Comparison of ENCODE assay signal across 9 mouse cellular contexts in the genomic region with DNA sequence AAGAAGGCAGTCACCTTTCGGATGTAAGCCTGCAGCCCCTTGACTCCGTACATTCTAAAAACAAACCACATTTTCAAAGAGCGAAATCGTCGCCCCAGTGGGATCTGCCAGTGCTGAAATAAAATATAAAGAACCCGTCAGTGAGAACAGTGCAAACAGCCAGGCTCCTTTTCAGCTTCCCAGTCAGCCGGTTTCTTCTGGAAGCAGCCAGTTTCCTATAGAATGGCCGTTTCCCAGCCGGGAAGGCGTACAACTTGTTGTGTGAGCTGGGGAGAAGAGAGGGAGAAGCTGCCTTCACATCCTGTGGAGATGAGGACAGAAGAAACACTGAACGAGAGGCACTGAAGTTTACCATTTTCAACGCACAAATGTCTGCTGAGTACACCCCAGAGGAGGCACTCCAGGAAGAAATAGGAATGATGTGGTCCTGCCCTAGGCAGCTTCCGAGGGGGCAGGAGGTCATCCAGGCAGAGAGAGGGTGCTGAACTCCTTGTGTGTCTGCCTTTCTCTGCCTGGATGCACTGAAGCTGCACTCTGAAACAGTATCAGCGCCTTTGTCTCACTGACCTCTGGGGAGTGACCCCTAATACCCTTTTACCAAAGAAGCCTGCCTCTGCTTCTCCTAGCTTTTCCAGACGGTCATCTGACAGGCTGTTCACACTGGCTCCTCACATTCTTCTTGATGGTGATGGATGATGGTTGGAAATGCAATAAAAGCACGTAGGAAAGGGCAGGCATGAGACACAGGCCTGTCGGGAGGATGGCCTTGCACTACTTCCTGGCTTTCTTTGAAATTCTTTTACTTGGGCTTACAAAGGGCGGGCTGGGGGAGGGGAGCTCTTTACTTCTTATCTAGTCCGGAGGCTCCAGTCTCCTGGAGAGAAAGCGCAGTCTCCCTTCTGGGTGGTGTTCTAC. TPM values are rescaled to one million over a fixed set of nuclear protein-coding genes. Genes with fewer than 3 reads are reported as not detected.
DNase-seq lines count a peak whose midpoint lies in the region; ATAC-seq and TF ChIP-seq lines count a peak whose summit lies in the region.
"Had no signal": no experiment of that assay in that cellular context is flagged by ENCODE, and none has a peak within 500 bp of the region (broad histone marks: within the 10 kb centered on the region; RNA-seq: fewer than 3 reads in every experiment).

No protein-coding gene starts in this region.

- H3K27me3 ChIP-seq in testis, adult 2 months (ENCODE audit: control insufficient read depth, insufficient read depth, low read length): no peaks in the 10 kb centered on the region
- H3K27me3 ChIP-seq in forebrain, embryonic 14.5 days (replicated peaks; ENCODE audit: control insufficient read depth, insufficient read depth, low read length): no peaks in the 10 kb centered on the region

- WGBS in forebrain, embryonic 14.5 days: 13% methylated on average over 20 of the region's 20 CpGs

- no peaks in the 10 kb centered on the region for H3K9me3 ChIP-seq in forebrain, embryonic 14.5 days (replicated peaks; ENCODE audit: control insufficient read depth, low read length)

- TF ChIP-seq POLR2A in testis, adult 2 months (IDR thresholded peaks at IDR 0.05; ENCODE audit: control insufficient read depth, low read depth, low read length): no peak

- H3K4me3 ChIP-seq in testis, adult 2 months (ENCODE audit: control insufficient read depth, low read depth, low read length): peak overlapping the region; percentile 50
- no peak overlapping the region for H3K4me3 ChIP-seq in forebrain, embryonic 14.5 days (ENCODE audit: low read depth, low read length)
- H3K4me3 ChIP-seq: myocyte had no signal

- no peak for DNase-seq in testis, postnatal 10 days (ENCODE audit: low spot score)
- DNase-seq in forebrain, embryonic 14.5 days (ENCODE audit: low spot score): peak; percentile 54
- peak; percentile 86 for DNase-seq in liver
- DNase-seq in thymus, postnatal 10 days (ENCODE audit: low spot score in 2 of 2): no peak
- DNase-seq in cerebellum, postnatal 10 days: no peak
- DNase-seq in layer of hippocampus, postnatal 10 days (ENCODE audit: low spot score in 2 of 2): no peak
- DNase-seq in gastrocnemius, postnatal 10 days: no peak

- H3K36me3 ChIP-seq in testis, adult 2 months (ENCODE audit: control insufficient read depth, insufficient read depth, low read length): no peaks in the 10 kb centered on the region
- no peaks in the 10 kb centered on the region for H3K36me3 ChIP-seq in forebrain, embryonic 14.5 days (ENCODE audit: control insufficient read depth, insufficient read depth, low read length)

- H3K9ac ChIP-seq in forebrain, embryonic 14.5 days (ENCODE audit: low read length): peak overlapping the region; percentile 46

- H3K4me1 ChIP-seq in testis, adult 2 months (ENCODE audit: control insufficient read depth, insufficient read depth, low read length): peaks cover 10% of the 10 kb centered on the region
- H3K4me1 ChIP-seq in forebrain, embryonic 14.5 days (ENCODE audit: control insufficient read depth, insufficient read depth, low read length): peaks cover 27% of the 10 kb centered on the region

- H3K27ac ChIP-seq in testis, adult 2 months (ENCODE audit: control insufficient read depth, insufficient read depth, low read depth, low read length): peak overlapping the region; percentile 63; the same call in 1 of the 2 replicates
- H3K27ac ChIP-seq in forebrain, embryonic 14.5 days (ENCODE audit: low read depth, low read length): peak overlapping the region; percentile 76

- TF ChIP-seq CTCF in testis, adult 2 months (IDR thresholded peaks at IDR 0.05; ENCODE audit: control insufficient read depth, insufficient read depth, insufficient replicate concordance, low read depth, low read length): no peak

- peak; percentile 2; the same call in 1 of the 2 replicates for ATAC-seq in forebrain, embryonic 14.5 days

- peak overlapping the region; percentile 41 for H3K4me2 ChIP-seq in forebrain, embryonic 14.5 days (ENCODE audit: low read length)

RNA-seq across cellular contexts. Expression of a gene that starts 13.7 kb away (rescaled TPM):
- 15.0 and 21.1 TPM in 2 replicates for polyA plus RNA-seq in testis, adult 2 months (2012; rRNA removed)
- polyA plus RNA-seq in forebrain, embryonic 14.5 days (2014; fragmentation: Nextera tagmentation; extraction: Ambion mirVana): 38.2 and 40.2 TPM in 2 replicates
- 1 to 10 TPM; 2.1 to 2.9 TPM for total RNA-seq in layer of hippocampus, postnatal 10 days (2021)
- 1 to 10 TPM; 3.9 to 4.8 TPM for total RNA-seq in gastrocnemius, postnatal 10 days (2021)

Comparison
In these comparisons a context has a peak if more than half of its experiments do, and no peak if none do; other contexts are left out.
1. DNase-seq: peak in forebrain, embryonic 14.5 days (single experiment) and liver (single experiment); none in testis, postnatal 10 days (single experiment), thymus, postnatal 10 days (0 of 2), cerebellum, postnatal 10 days (0 of 2), layer of hippocampus, postnatal 10 days (0 of 2) and gastrocnemius, postnatal 10 days (single experiment).